Mouse (Mus musculus) cortical plate, adult 2 months (tissue): ENCODE measurements around the gene Sectm1b.

ENCODE experiments used
- CTCF ChIP-seq: fragments of 200-500 bp; IDR thresholded peaks from 2 replicates; pipeline ENCODE4 v1.5.1; 2011; ENCODE audit warnings: mild to moderate bottlenecking, control low read depth, low read length; ENCODE audit not compliant: insufficient read depth; ENCODE audit errors: extremely low read depth
- POLR2A ChIP-seq: fragments of 200-500 bp; IDR thresholded peaks from 2 replicates; pipeline ENCODE4 v1.6.1; 2011; ENCODE audit warnings: mild to moderate bottlenecking, low read length, control low read depth; ENCODE audit not compliant: insufficient read depth; ENCODE audit errors: extremely low read depth

- TF ChIP-seq CTCF (no peak), POLR2A (no peak)
Measured at GRCm38 (mm10) chr11:121058122-121058521, 5.2 kb downstream of the Sectm1b start.
